Mouse (Mus musculus) liver, embryonic 11.5 days (tissue): ENCODE results near the gene 2210408I21Rik. TPM values are rescaled to one million over a fixed set of nuclear protein-coding genes. Genes with fewer than 3 reads are reported as not detected.

Experiments
- ATAC-seq: fragments of 200-750 bp; cut with Nextera tagmentation; replicated peaks from 2 replicates; pipeline ENCODE4 v1.8.0; 2017; ENCODE audit warnings: moderate number of reproducible peaks, mild to moderate bottlenecking, moderate TSS enrichment, moderate library complexity; ENCODE audit not compliant: low FRiP score
- DNase-seq: peaks from one replicate; pipeline ENCODE4 v3.0.0-alpha.2; 2017; ENCODE audit warnings: low spot score
- H3K27ac ChIP-seq: fragments of 300-500 bp; sonication (generic); 2 replicates; pipeline ENCODE4 v1.5.1; 2014; ENCODE audit warnings: mild to moderate bottlenecking, low read depth, low read length, control low read depth
- H3K27me3 ChIP-seq: fragments of 300-500 bp; sonication (generic); replicated peaks from 2 replicates; pipeline ENCODE4 v1.6.1; 2014; ENCODE audit warnings: low read length, mixed read lengths; ENCODE audit not compliant: control insufficient read depth, insufficient read depth
- H3K36me3 ChIP-seq: fragments of 300-500 bp; sonication (generic); 2 replicates; pipeline ENCODE4 v1.6.1; 2014; ENCODE audit warnings: mild to moderate bottlenecking, low read length, moderate library complexity, mixed read lengths; ENCODE audit not compliant: control insufficient read depth, insufficient read depth
- H3K4me1 ChIP-seq: fragments of 300-500 bp; sonication (generic); replicated peaks from 2 replicates; pipeline ENCODE4 v1.6.1; 2014; ENCODE audit warnings: low read length, mixed read lengths; ENCODE audit not compliant: control insufficient read depth, insufficient read depth
- H3K4me2 ChIP-seq: fragments of 300-500 bp; sonication (generic); 2 replicates; pipeline ENCODE4 v1.6.1; 2014; ENCODE audit warnings: mild to moderate bottlenecking, control low read depth, moderate library complexity
- H3K4me3 ChIP-seq: fragments of 300-500 bp; sonication (generic); 2 replicates; pipeline ENCODE4 v1.5.1; 2014; ENCODE audit warnings: low read depth, low read length, control low read depth
- H3K9ac ChIP-seq: fragments of 300-500 bp; sonication (generic); 2 replicates; pipeline ENCODE4 v1.6.1; 2014; ENCODE audit warnings: low read depth, low read length, control low read depth
- H3K9me3 ChIP-seq: fragments of 300-500 bp; sonication (generic); 2 replicates; pipeline ENCODE4 v1.6.1; 2016; ENCODE audit warnings: low read length, inconsistent platforms, mixed read lengths; ENCODE audit not compliant: control insufficient read depth
- WGBS: fragments of 180-500 bp; shearing (Covaris S2); extraction: QIAGEN DNeasy Blood & Tissue Kit; methylation state at CpG from one replicate; pipeline ENCODE4 v1.1.7; 2014; 5-methylcytosine and 5-hydroxymethylcytosine counted together
- polyA plus RNA-seq: library from polyadenylated mRNA; unstranded; fragments of >200 nt; fragmentation: Nextera tagmentation; extraction: Ambion mirVana; gene quantifications from 2 replicates; pipeline ENCODE4 v1.2.1, GENCODE M21; 2014

2210408I21Rik gene
- polyA plus RNA-seq, 1 experiment from 2014 or later: 6.0 TPM

- WGBS: 66% methylated on average over 3 of the region's 3 CpGs
- Histone ChIP-seq H3K27ac (no peak overlapping the region), H3K9ac (no peak overlapping the region), H3K4me3 (no peak overlapping the region), H3K27me3 (no peaks in the 10 kb centered on the region), H3K36me3 (no peaks in the 10 kb centered on the region), H3K4me1 (no peaks in the 10 kb centered on the region), H3K9me3 (no peaks in the 10 kb centered on the region), H3K4me2 (no peak overlapping the region)
- DNase-seq (no peak), ATAC-seq (no peak)
These were observed 127.5 kb downstream of the 2210408I21Rik start for GRCm38 (mm10) chr13:77262715-77263338.

- ATAC-seq: no peak
- no peak for DNase-seq
These were observed 128.2 kb downstream of the 2210408I21Rik start for GRCm38 (mm10) chr13:77263400-77264179.

GRCm38 (mm10) chr13:77264481-77264880 is 129.1 kb downstream of the 2210408I21Rik start:
- Histone ChIP-seq H3K4me2 (no peak overlapping the region), H3K36me3 (no peaks in the 10 kb centered on the region), H3K9ac (no peak overlapping the region), H3K9me3 (no peaks in the 10 kb centered on the region), H3K4me1 (no peaks in the 10 kb centered on the region), H3K27ac (no peak overlapping the region), H3K27me3 (no peaks in the 10 kb centered on the region), H3K4me3 (no peak overlapping the region)
- DNase-seq (no peak), ATAC-seq (peak; percentile 78)
- 63% methylated on average over 1 of the region's 1 CpGs for WGBS

More at GRCm38 (mm10) chr13:77263400-77264179, 128.2 kb downstream of the 2210408I21Rik start:
- no peak overlapping the region for H3K9ac ChIP-seq
- H3K27me3 ChIP-seq: no peaks in the 10 kb centered on the region
- 80% methylated on average over 7 of the region's 7 CpGs for WGBS
- no peaks in the 10 kb centered on the region for H3K36me3 ChIP-seq
- H3K9me3 ChIP-seq: no peaks in the 10 kb centered on the region
- no peak overlapping the region for H3K27ac ChIP-seq
- no peak overlapping the region for H3K4me3 ChIP-seq
- H3K4me2 ChIP-seq: no peak overlapping the region
- no peaks in the 10 kb centered on the region for H3K4me1 ChIP-seq

GRCm38 (mm10) chr13:77275172-77275747 is 139.9 kb downstream of the 2210408I21Rik start:
- 69% methylated on average over 3 of the region's 3 CpGs for whole genome bisulfite sequencing
- Histone ChIP-seq H3K4me3 (no peak overlapping the region), H3K4me1 (no peaks in the 10 kb centered on the region), H3K27me3 (no peaks in the 10 kb centered on the region), H3K9me3 (no peaks in the 10 kb centered on the region), H3K36me3 (no peaks in the 10 kb centered on the region), H3K4me2 (no peak overlapping the region), H3K27ac (no peak overlapping the region), H3K9ac (no peak overlapping the region)
- DNase-seq (no peak), ATAC-seq (no peak)

GRCm38 (mm10) chr13:77278659-77279413 is 143.5 kb downstream of the 2210408I21Rik start:
- no peaks in the 10 kb centered on the region for H3K4me1 ChIP-seq
- no peaks in the 10 kb centered on the region for H3K36me3 ChIP-seq
- no peaks in the 10 kb centered on the region for H3K9me3 ChIP-seq
- WGBS: 74% methylated on average over 7 of the region's 7 CpGs
- no peaks in the 10 kb centered on the region for H3K27me3 ChIP-seq
- H3K4me2 ChIP-seq: no peak overlapping the region
- no peak for DNase-seq
- no peak overlapping the region for H3K4me3 ChIP-seq
- H3K27ac ChIP-seq: no peak overlapping the region
- H3K9ac ChIP-seq: no peak overlapping the region
- no peak for ATAC-seq

GRCm38 (mm10) chr13:77295519-77295918 is 160.2 kb downstream of the 2210408I21Rik start:
- 77% methylated on average over 3 of the region's 3 CpGs for WGBS
- no peak overlapping the region for H3K27ac ChIP-seq
- DNase-seq: no peak
- no peak overlapping the region for H3K4me3 ChIP-seq
- ATAC-seq: no peak
- H3K9ac ChIP-seq: no peak overlapping the region
- no peaks in the 10 kb centered on the region for H3K4me1 ChIP-seq
- H3K27me3 ChIP-seq: no peaks in the 10 kb centered on the region
- no peaks in the 10 kb centered on the region for H3K9me3 ChIP-seq
- no peak overlapping the region for H3K4me2 ChIP-seq
- no peaks in the 10 kb centered on the region for H3K36me3 ChIP-seq

GRCm38 (mm10) chr13:77324101-77324500 is 188.8 kb downstream of the 2210408I21Rik start:
- Histone ChIP-seq H3K9ac (no peak overlapping the region), H3K36me3 (no peaks in the 10 kb centered on the region), H3K27ac (no peak overlapping the region), H3K4me2 (no peak overlapping the region), H3K27me3 (no peaks in the 10 kb centered on the region), H3K9me3 (no peaks in the 10 kb centered on the region), H3K4me3 (no peak overlapping the region), H3K4me1 (no peaks in the 10 kb centered on the region)
- DNase-seq (no peak), ATAC-seq (no peak)
- 54% methylated on average over 1 of the region's 1 CpGs for WGBS

- 74% methylated on average over 5 of the region's 5 CpGs for WGBS
- no peak for ATAC-seq
These were observed 191.0 kb downstream of the 2210408I21Rik start for GRCm38 (mm10) chr13:77326174-77326959.

More at GRCm38 (mm10) chr13:77326174-77326959, 191.0 kb downstream of the 2210408I21Rik start:
- no peak overlapping the region for H3K4me3 ChIP-seq
- H3K9ac ChIP-seq: no peak overlapping the region
- no peaks in the 10 kb centered on the region for H3K9me3 ChIP-seq
- no peaks in the 10 kb centered on the region for H3K4me1 ChIP-seq
- H3K27me3 ChIP-seq: no peaks in the 10 kb centered on the region
- no peaks in the 10 kb centered on the region for H3K36me3 ChIP-seq
- H3K4me2 ChIP-seq: no peak overlapping the region
- DNase-seq: no peak
- H3K27ac ChIP-seq: no peak overlapping the region
